Mouse (Mus musculus) neutrophil, adult 59 days (primary cell): Measurements from ENCODE around the gene Ascc3. TPM values are rescaled to one million over a fixed set of nuclear protein-coding genes. Genes with fewer than 3 reads are reported as not detected.

Experiments used
- total RNA-seq, 2 experiments: library from RNA; stranded (reverse); gene quantifications; 1 replicate in 1 of 2; 2 replicates in 1 of 2; pipeline ENCODE4 v1.2.4; 2023

Ascc3 gene
- total RNA-seq: 10 to 100 TPM; 32.9 to 37.3 TPM

DNA sequence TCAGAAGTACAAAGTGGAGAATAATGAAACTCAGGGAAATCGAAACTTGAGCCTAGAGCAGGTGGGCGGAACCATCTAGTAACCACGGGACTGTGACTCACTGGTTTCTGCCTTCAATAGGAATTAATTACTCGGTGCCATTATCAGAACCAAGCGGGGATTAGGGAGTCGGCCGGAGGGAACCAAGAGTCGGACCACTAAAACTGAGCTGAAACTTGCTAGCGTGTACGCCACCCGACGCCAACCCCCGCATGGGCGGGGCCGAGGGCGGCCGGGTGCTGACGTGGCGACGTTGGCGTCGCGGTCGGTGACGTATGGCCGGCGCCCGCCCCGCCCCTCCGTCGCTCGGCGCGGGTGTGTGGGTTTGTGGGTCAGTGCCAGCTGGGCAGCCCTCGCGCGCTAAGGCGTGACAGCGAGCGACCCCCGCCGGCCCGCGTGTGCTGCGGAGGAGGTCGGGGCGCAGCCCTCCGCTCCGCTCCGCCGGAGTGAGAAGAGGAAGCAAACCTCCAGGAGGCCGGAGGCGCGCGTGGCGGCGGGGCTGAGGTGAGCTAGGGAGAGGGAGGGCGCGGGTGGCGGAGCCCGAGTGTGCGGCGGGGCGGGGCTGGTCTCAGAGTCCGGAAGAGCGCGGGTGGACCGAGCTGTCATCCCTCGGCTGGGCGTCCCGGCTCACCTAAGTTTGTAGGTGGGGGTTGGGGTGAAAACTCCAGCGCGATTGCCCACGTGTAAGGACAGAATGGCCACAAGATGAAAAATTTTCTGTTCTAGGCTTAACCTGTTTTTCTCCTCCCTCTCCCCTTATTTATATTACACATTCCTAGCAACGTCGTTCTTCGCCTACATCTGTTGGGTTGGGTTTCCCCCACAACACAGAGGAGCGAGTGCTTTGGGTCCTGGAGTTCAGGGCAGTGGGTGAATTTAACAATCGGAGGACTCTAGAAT is at the start of gene Ascc3:
Ascc3 (plus strand) TSS at position 315 of the 939 bp plus-strand sequence.

DNA sequence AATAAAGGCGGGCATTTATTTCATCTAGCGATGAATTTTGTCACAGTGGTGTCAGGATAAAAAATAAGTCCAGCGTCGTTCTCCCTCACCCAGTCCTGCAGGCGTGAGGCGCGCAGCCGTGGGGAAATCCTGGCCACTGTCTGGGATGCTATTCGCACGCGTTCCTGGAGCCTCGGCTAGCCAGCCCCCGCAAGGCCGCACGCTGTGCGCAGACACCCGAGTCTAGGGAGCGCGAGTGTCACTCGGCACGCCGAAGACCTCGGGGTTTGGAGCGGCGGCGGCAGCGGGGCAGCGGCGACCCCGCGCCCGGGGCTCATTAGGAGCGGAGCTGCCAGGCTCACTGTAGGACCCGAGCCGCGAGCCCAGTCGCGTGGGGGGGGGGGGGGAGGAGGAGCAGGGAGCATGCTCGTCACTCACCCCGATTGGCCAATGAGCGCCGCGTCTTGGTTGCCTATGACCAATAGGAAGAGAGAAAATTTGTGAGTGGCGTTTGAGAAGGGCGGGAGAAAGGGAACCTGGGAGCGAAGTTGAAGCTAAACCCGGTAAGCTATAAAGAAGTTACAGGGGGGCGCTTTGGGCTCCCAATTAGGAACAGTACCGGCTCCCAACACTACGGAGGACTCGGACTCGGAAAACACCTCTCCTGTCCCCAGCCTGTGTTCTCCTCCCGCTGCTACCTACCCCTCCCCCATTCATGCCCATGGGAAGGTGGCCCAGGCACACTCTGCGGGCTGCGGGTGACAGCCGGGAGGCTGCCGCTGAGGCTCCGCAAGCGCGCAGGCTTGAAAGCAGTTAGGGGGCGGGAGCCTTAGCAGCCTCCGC is 301.9 kb downstream of the Ascc3 start, which contains the start of gene Sim1:
Sim1 (plus strand) TSS at position 585 of the 822 bp plus-strand sequence.

